Mouse (Mus musculus) regulatory T cell (primary cell): ENCODE results near the gene Bpifb4.

Source experiments
- in situ Hi-C: fragments of 300-600 bp; cut with MboI, MseI; formaldehyde crosslinking; loops from one replicate; pipeline ENCODE4 v1.15.1; 2025; ENCODE audit warnings: high pct_unique_total_duplicates

Bpifb4 gene

GRCm38 (mm10) chr2:154005094-154005493, 67.1 kb downstream of the Bpifb4 start:
- in situ Hi-C loops = no loop called here

- in situ Hi-C loops = no loop called here
Measured at GRCm38 (mm10) chr2:154005734-154006133, 67.7 kb downstream of the Bpifb4 start.

- in situ Hi-C loops = no loop called here
Measured at GRCm38 (mm10) chr2:154006331-154006730, 68.3 kb downstream of the Bpifb4 start.

- in situ Hi-C loops = no loop called here
Measured at GRCm38 (mm10) chr2:154007381-154007780, 69.4 kb downstream of the Bpifb4 start.

DNA sequence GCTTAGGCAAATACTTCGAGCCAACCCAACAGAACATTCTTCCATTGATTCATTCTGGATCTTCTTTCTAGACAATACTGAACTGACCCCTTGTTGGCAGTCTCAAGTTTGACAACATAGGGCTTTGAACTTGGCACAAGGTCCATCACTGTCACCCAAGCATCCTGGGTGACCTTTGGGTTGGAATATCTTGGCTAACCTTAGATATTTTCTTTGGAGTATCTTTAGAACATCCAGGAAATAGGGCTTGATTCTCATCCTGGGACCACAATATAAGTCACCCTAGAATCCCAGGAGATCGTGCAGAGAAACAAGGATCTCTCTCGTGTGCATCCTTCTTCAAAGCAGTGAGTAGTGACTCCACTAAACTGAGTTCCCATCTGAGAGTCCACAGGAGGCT, 70.0 kb downstream of the Bpifb4 start, which contains the start of gene Bpifa2:
Gene Bpifa2, plus strand, starts transcription at position 301 of the 400 bp plus-strand sequence.
- in situ Hi-C loops = no loop called here
